Mouse (Mus musculus): ENCODE results near the gene 1700029P11Rik.
A peak's percentile ranks its signal among the peaks of the same experiment; 100 is the strongest.
"Not testable (repeated sequence)": the region's sequence is repeated elsewhere in the genome, so short reads cannot be mapped to it uniquely, and the experiment has no call there.

1700029P11Rik gene

GRCm38 (mm10) chr15:81958906-81959305 is 21.4 kb upstream of the 1700029P11Rik start:
- no peak for DNase-seq (ENCODE audit: low spot score)

- DNase-seq (ENCODE audit: low spot score) = peak; percentile 99
These were observed 19.9 kb upstream of the 1700029P11Rik start, which contains the start of gene Pmm1 for GRCm38 (mm10) chr15:81960171-81961077. Pmm1 (minus strand) TSS chr15:81960930.

GRCm38 (mm10) chr15:81961078-81961451 is 19.3 kb upstream of the 1700029P11Rik start:
- DNase-seq (ENCODE audit: low spot score) = no peak

GRCm38 (mm10) chr15:81964262-81964661 is 16.1 kb upstream of the 1700029P11Rik start:
- no peak for DNase-seq (ENCODE audit: low spot score)

- DNase-seq (ENCODE audit: low spot score) = no peak
These were observed 15.3 kb upstream of the 1700029P11Rik start for GRCm38 (mm10) chr15:81964980-81965545.

- DNase-seq (ENCODE audit: low spot score) = no peak
These were observed 14.1 kb upstream of the 1700029P11Rik start for GRCm38 (mm10) chr15:81966062-81966829.

GRCm38 (mm10) chr15:81967821-81968220 is 12.5 kb upstream of the 1700029P11Rik start:
- DNase-seq (ENCODE audit: low spot score) = no peak

- DNase-seq (ENCODE audit: low spot score) = no peak
These were observed 11.9 kb upstream of the 1700029P11Rik start for GRCm38 (mm10) chr15:81968447-81968846.

GRCm38 (mm10) chr15:81969173-81969572 is 11.2 kb upstream of the 1700029P11Rik start:
- peak; percentile 41 for DNase-seq (ENCODE audit: low spot score)

- DNase-seq (ENCODE audit: low spot score) = not testable (repeated sequence)
These were observed 10.7 kb upstream of the 1700029P11Rik start for GRCm38 (mm10) chr15:81969635-81970034.

- DNase-seq (ENCODE audit: low spot score) = not testable (repeated sequence)
These were observed 9.8 kb upstream of the 1700029P11Rik start for GRCm38 (mm10) chr15:81970498-81970897.

- DNase-seq (ENCODE audit: low spot score) = not testable (repeated sequence)
These were observed 5.2 kb upstream of the 1700029P11Rik start for GRCm38 (mm10) chr15:81975156-81975555.

GRCm38 (mm10) chr15:81982173-81982572 is 1.8 kb downstream of the 1700029P11Rik start:
- DNase-seq (ENCODE audit: low spot score) = no peak

- no peak for DNase-seq (ENCODE audit: low spot score)
These were observed 5.2 kb downstream of the 1700029P11Rik start for GRCm38 (mm10) chr15:81985267-81986161.

- no peak for DNase-seq (ENCODE audit: low spot score)
These were observed 7.3 kb downstream of the 1700029P11Rik start, which contains the start of gene Xrcc6 for GRCm38 (mm10) chr15:81987646-81988045. Xrcc6 (plus strand) TSS chr15:81987835.

GRCm38 (mm10) chr15:81989371-81990062 is 9.2 kb downstream of the 1700029P11Rik start:
- DNase-seq (ENCODE audit: low spot score) = peak; percentile 92

GRCm38 (mm10) chr15:81990549-81990948 is 10.2 kb downstream of the 1700029P11Rik start:
- DNase-seq (ENCODE audit: low spot score) = peak; percentile 81

GRCm38 (mm10) chr15:81993992-81994391 is 13.7 kb downstream of the 1700029P11Rik start:
- no peak for DNase-seq (ENCODE audit: low spot score)

GRCm38 (mm10) chr15:82004257-82004656 is 23.9 kb downstream of the 1700029P11Rik start:
- peak; percentile 53 for DNase-seq (ENCODE audit: low spot score)

- no peak for DNase-seq (ENCODE audit: low spot score)
These were observed 31.6 kb downstream of the 1700029P11Rik start for GRCm38 (mm10) chr15:82011947-82012346.
